Mouse (Mus musculus): Measurements from ENCODE around the gene Gbx2. TPM values are rescaled to one million over a fixed set of nuclear protein-coding genes. Genes with fewer than 3 reads are reported as not detected.

Gbx2 gene
- polyA plus RNA-seq, 1 experiment from 2014 or later = 78.5 TPM

DNA sequence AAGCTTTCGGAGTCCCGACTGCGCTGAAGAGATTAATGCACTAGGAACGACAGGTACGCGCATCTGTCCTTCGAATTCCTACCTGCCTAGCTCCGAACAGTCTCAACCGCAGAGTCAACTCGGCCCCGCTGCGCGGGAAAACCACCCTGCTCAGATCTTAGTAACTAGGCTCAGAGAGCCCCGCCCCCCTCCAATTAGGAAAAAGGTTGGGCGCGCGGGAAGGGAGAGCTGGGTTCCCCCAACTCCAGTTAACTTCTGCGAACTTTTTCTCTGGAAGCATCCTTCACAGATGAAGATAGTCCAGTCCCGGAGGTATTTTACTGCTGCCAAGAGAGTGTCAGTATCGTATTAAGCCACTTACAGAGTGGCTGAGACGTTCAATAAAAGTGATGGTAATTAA, 2.8 kb upstream of the Gbx2 start:
- Histone ChIP-seq H3K4me1 (peaks cover 44% of the 10 kb centered on the region), H3K9me3 (no peaks in the 10 kb centered on the region), H3K27me3 (replicated peaks) (peaks cover 60% of the 10 kb centered on the region), H3K36me3 (no peaks in the 10 kb centered on the region), H3K9ac (peak overlapping the region; percentile 13; the same call in 1 of the 2 replicates), H3K4me2 (replicated peaks) (peak overlapping the region; percentile 85), H3K4me3 (peak overlapping the region; percentile 15; the same call in 1 of the 2 replicates), H3K27ac (no peak overlapping the region)
- WGBS = under 1% methylated on average over 21 of the region's 21 CpGs
- ATAC-seq (ENCODE audit: low FRiP score, low read depth) = no peak

DNA sequence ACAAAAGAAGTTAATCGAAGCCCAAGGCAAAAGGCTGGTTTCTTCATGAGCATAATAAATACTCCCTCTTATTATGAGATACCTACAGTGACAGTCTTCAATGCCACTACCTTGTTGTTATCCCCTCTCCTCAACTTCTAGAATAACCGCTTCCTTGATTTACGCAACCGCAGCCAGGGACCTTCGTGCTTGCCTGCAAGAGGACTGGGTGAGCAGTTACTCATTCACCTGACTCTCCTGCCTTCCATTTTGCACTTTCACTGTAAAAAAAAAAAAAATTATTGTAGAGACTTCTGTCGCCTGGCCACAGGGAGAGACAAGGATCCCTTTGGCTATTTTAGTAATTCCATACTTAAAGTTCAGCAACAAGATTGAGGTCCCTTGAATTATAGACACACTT, 2.0 kb upstream of the Gbx2 start:
- ATAC-seq (ENCODE audit: low FRiP score, low read depth) = no peak
- peak overlapping the region; percentile 61; the same call in 1 of the 2 replicates for H3K9ac ChIP-seq
- no peaks in the 10 kb centered on the region for H3K9me3 ChIP-seq
- WGBS = 4% methylated on average over 6 of the region's 6 CpGs
- peak overlapping the region; percentile 6; the same call in 1 of the 2 replicates for H3K27ac ChIP-seq
- H3K27me3 ChIP-seq (replicated peaks) = peaks cover 61% of the 10 kb centered on the region
- peaks cover 51% of the 10 kb centered on the region for H3K4me1 ChIP-seq
- H3K4me3 ChIP-seq = peak overlapping the region; percentile 87
- no peaks in the 10 kb centered on the region for H3K36me3 ChIP-seq
- peak overlapping the region; percentile 85 for H3K4me2 ChIP-seq (replicated peaks)

DNA sequence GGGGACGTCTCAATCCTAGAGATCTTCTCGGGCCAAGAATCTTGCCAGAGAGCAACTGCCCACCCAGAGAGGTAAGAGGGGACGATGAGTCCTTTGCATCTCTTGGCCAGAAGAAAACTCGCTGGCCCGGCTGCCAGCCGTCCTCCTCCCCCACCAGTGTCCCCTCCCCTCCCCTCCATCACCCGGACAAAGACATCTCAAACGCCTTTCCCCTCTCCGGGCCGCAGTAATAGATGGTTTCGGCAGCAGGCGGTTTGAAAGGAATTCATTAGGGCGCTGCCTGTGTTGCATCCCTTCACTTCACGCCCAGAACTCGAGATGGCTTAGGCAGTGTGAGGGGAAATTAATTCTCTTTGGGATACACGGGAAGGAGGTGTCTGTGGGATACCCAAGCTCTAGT, 1.6 kb upstream of the Gbx2 start:
- ATAC-seq (ENCODE audit: low FRiP score, low read depth) = no peak

DNA sequence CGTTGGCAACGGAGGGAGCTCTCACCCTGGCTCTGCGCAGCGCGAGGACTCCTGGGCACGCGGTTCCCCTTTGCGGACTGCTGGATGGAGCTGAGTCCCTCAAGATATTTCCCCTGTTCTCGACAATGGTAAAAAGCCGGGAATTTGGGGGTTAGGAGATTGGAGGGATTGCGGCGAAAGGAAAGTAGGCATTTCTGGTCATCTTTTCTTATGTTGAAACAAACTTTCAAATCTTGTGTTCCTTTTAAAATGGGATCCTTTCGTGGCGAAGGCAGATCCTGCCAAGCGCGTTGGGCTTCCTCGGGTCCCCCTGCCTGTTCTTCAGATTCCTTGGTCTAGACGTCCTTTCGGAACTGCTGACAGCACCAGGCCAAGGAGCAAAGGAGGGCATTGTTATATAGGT, 1.0 kb upstream of the Gbx2 start:
- no peak for ATAC-seq (ENCODE audit: low FRiP score, low read depth)
- WGBS = under 1% methylated on average over 19 of the region's 19 CpGs
- Histone ChIP-seq H3K4me2 (replicated peaks) (peak overlapping the region; percentile 85), H3K27ac (no peak overlapping the region), H3K9ac (peak overlapping the region; percentile 61), H3K9me3 (no peaks in the 10 kb centered on the region), H3K27me3 (replicated peaks) (peaks cover 51% of the 10 kb centered on the region), H3K36me3 (no peaks in the 10 kb centered on the region), H3K4me3 (peak overlapping the region; percentile 87), H3K4me1 (peaks cover 56% of the 10 kb centered on the region)

More for the DNA sequence above, 1.6 kb upstream of the Gbx2 start:
- peak overlapping the region; percentile 6; the same call in 1 of the 2 replicates for H3K27ac ChIP-seq
- H3K4me1 ChIP-seq = peaks cover 52% of the 10 kb centered on the region
- H3K4me2 ChIP-seq (replicated peaks) = peak overlapping the region; percentile 85
- peaks cover 56% of the 10 kb centered on the region for H3K27me3 ChIP-seq (replicated peaks)
- H3K9me3 ChIP-seq = no peaks in the 10 kb centered on the region
- WGBS = 0% methylated on average over 16 of the region's 16 CpGs
- H3K9ac ChIP-seq = peak overlapping the region; percentile 61; the same call in 1 of the 2 replicates
- H3K4me3 ChIP-seq = peak overlapping the region; percentile 87
- H3K36me3 ChIP-seq = no peaks in the 10 kb centered on the region

DNA sequence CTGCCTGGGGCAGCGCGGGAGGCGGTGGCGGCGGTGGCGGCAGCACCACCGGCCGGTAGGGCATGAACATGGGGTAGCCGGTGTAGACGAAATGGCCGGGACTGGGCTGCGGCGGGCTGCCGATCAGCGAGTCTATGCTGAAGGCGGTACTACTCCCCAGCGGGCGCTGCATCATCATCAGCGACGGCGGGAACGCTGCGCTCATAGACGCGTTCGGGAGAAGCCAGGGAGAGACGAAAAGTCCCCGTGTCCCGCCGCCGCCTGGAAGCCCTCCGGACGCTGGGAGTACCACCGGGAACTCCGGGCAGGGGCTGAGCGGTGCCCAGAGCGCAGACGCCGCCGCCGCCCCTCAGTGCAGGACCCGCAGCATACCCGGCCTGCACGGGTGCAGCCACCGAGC, 428 bp downstream of the Gbx2 start:
- Histone ChIP-seq H3K9ac (peak overlapping the region; percentile 90), H3K4me3 (peak overlapping the region; percentile 87), H3K36me3 (no peaks in the 10 kb centered on the region), H3K27me3 (replicated peaks) (peaks cover 45% of the 10 kb centered on the region; the same call in 1 of the 2 replicates), H3K4me1 (peaks cover 59% of the 10 kb centered on the region), H3K4me2 (replicated peaks) (peak overlapping the region; percentile 85), H3K9me3 (no peaks in the 10 kb centered on the region), H3K27ac (peak overlapping the region; percentile 75)
- ATAC-seq (ENCODE audit: low FRiP score, low read depth) = no peak
- WGBS = under 1% methylated on average over 44 of the region's 45 CpGs

DNA sequence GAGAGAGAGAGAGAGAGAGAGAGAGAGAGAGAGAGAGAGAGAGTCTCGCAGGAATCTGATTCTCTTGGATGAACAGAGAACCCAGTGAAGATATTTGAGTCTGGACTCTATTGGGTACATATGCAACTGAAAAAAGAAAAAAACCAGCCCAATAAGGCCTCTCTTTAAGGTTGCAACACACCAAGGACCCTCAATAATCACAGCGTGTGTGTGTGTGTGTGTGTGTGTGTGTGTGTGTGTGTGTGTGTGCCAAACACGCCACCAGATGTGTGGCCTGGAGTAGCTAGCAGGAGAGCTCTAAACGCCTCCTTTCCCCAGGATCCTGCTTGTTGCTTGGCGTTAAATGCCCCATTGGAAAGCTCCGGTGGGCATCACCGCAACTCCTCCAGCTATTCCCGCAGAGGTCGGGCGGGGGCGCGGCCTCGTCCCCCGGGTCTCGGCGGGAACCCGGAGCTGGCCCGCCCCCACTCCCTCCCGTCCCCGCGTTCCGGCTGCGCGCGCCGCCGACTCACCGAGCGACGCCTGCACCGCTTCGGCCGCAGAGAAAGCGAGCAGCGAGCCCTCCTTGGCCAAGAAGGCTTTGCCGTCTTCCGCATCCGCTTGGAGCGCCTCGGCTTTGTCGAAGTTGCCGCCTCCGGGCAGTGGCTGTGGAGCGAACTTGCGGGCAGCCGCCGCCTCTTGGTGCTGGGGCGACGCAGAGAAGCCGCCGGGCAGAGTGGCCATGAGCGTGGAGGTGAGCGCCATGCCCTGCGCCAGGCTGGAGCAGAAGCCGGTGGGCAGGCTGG, 1.1 kb downstream of the Gbx2 start:
- Histone ChIP-seq H3K4me2 (replicated peaks) (peak overlapping the region; percentile 85), H3K27me3 (replicated peaks) (peaks cover 45% of the 10 kb centered on the region), H3K36me3 (no peaks in the 10 kb centered on the region), H3K9ac (peak overlapping the region; percentile 90), H3K4me1 (peaks cover 60% of the 10 kb centered on the region), H3K4me3 (peak overlapping the region; percentile 87), H3K9me3 (no peaks in the 10 kb centered on the region), H3K27ac (peak overlapping the region; percentile 75)
- under 1% methylated on average over 50 of the region's 55 CpGs for WGBS
- ATAC-seq (ENCODE audit: low FRiP score, low read depth) = no peak

DNA sequence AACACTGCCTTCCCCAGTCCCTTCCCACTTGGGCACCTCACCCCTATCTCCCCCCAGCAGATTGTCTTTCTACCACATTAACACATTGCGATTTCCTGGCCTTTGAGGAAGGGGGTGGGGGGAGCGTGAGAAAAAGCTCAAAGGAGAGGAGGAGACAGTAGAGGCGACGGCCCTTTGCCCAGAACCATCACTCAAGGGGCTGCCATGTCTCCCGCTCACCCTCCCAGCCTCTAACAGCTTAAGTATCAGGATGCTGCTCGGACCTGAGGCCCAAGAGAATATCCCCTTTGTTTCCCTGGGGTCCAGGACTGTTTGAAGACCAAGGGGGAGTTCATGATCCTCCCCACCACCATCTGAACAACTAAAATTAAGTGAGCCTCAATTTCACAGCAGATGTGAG, 1.8 kb downstream of the Gbx2 start:
- H3K9me3 ChIP-seq = no peaks in the 10 kb centered on the region
- no peak for ATAC-seq (ENCODE audit: low FRiP score, low read depth)
- peaks cover 65% of the 10 kb centered on the region for H3K4me1 ChIP-seq
- peak overlapping the region; percentile 85 for H3K4me2 ChIP-seq (replicated peaks)
- H3K4me3 ChIP-seq = peak overlapping the region; percentile 87
- no peak overlapping the region for H3K27ac ChIP-seq
- peaks cover 51% of the 10 kb centered on the region for H3K27me3 ChIP-seq (replicated peaks)
- 1% methylated on average over 6 of the region's 6 CpGs for WGBS
- H3K9ac ChIP-seq = peak overlapping the region; percentile 90
- H3K36me3 ChIP-seq = no peaks in the 10 kb centered on the region

DNA sequence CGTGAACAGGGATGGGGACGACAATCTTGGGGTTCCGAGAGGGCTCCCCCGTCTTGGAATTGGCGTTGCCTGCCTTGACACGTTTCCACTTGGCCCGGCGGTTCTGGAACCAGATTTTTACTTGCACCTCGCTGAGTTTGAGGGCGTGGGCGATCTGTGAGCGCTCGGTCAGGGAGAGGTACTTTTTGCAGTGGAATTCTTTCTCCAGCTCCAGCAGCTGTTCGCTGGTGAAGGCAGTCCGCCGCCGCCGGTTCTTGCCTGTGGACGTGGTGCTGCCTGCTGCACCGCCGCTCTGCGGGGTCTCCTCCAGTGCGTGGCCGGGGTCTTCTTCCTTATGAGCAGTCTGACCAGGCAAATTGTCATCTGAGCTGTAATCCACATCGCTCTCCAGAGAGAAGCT, 2.3 kb downstream of the Gbx2 start:
- no peak for ATAC-seq (ENCODE audit: low FRiP score, low read depth)
- Histone ChIP-seq H3K9ac (peak overlapping the region; percentile 90), H3K4me3 (peak overlapping the region; percentile 87), H3K27me3 (replicated peaks) (peaks cover 51% of the 10 kb centered on the region), H3K9me3 (no peaks in the 10 kb centered on the region), H3K27ac (no peak overlapping the region), H3K36me3 (no peaks in the 10 kb centered on the region), H3K4me1 (peaks cover 65% of the 10 kb centered on the region), H3K4me2 (replicated peaks) (peak overlapping the region; percentile 85)
- 3% methylated on average over 25 of the region's 25 CpGs for WGBS

DNA sequence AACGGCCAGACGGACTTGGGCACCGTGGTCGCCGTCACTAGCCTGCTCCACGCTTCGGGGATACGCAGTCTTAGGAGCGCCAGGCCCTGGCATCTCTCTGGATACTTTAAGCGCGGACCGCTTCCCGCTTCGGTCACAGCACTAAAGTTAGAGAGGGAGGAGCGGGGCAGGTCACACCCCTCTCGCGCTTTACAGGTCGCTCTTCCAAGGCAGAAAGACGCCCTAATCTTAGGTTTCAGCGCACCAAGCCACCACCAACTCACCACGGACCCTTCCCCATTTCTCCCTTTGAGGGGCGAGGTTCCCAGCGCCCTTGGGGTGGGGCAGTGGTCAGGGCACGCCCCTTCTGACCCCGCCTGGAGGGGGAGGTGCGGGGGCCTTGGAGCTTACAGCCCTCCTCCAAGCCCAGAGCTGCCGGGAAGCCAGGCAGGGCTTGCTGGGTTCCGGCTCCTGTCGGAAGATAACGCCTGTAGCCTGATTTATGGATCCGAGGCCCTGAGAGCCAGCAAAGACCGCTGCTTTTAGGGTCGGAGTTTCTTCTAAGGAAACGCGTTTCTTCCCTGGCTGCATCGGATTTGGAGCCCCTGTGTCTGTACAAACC, 3.8 kb downstream of the Gbx2 start:
- 1% methylated on average over 36 of the region's 36 CpGs for WGBS
- Histone ChIP-seq H3K27ac (peak overlapping the region; percentile 60; the same call in 1 of the 2 replicates), H3K9ac (peak overlapping the region; percentile 90), H3K27me3 (replicated peaks) (peaks cover 57% of the 10 kb centered on the region), H3K4me2 (replicated peaks) (peak overlapping the region; percentile 85), H3K4me1 (peaks cover 76% of the 10 kb centered on the region), H3K36me3 (no peaks in the 10 kb centered on the region), H3K4me3 (peak overlapping the region; percentile 87), H3K9me3 (no peaks in the 10 kb centered on the region)
- no peak for ATAC-seq (ENCODE audit: low FRiP score, low read depth)

DNA sequence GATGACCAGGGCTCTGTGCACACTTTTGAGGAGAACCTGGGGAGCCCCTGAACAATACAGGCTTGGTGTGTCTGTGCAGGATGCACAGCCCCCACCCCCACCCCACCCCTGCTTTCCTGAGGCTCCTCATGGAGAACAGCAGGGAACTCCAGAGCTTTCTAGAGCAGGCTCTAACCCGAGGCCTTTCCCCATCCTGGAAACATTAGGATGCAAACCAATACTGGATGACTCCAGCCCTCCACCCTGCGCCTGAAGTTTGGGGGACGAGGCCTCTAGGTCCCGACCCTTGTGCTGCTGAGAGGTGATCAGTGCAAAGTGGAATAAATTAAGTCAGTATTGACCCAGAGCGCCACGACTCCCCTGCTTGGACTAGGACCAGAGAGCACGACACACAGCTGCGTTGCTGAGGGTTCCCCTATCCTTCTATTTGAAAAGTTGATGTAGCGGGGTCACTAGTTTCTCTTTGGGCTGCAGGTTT, 4.4 kb downstream of the Gbx2 start:
- 11% methylated on average over 9 of the region's 9 CpGs for WGBS
- Histone ChIP-seq H3K4me3 (peak overlapping the region; percentile 87), H3K27me3 (replicated peaks) (peaks cover 63% of the 10 kb centered on the region), H3K9me3 (no peaks in the 10 kb centered on the region), H3K36me3 (no peaks in the 10 kb centered on the region), H3K4me2 (replicated peaks) (peak overlapping the region; percentile 85), H3K4me1 (peaks cover 79% of the 10 kb centered on the region), H3K27ac (0 out of 2 replicates have a peak overlapping the region, but pooled peaks have one; percentile 27), H3K9ac (peak overlapping the region; percentile 90)
- ATAC-seq (ENCODE audit: low FRiP score, low read depth) = no peak

DNA sequence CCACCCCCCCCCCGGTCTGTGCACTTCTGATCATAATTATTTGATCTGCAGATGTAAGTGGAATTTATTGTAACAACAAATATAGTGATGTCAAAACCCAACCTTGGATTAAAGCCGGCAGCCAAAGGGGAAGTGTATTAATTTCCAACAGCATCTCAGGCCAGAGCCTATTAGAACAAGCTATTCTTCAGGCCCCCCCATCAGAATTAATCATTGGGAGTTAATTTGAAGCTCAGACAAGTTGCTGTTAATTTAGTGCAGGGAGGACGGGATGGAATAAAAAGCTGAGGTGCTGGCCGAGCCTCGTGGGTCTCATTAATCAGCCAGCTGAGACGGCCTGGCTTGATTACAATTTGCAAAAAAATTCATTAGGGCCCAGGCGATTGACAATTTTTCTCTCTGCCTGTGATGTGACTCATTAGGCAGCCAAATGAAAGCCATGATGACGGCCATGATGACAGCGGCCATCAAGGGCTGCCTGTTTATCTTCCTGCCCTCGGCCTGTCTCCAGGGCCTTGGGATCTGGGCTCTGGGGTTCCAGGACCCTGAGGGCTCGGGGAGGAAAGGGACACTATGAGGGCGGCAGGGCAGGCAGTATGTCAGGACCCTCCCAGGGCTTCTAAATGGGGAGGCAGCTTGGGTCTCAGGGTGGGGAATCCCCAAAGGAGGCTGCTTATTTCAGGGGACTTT, 5.3 kb downstream of the Gbx2 start:
- no peak for ATAC-seq (ENCODE audit: low FRiP score, low read depth)
- H3K27me3 ChIP-seq (replicated peaks) = peaks cover 62% of the 10 kb centered on the region
- H3K36me3 ChIP-seq = no peaks in the 10 kb centered on the region
- H3K9me3 ChIP-seq = no peaks in the 10 kb centered on the region
- peak overlapping the region; percentile 90 for H3K9ac ChIP-seq
- peak overlapping the region; percentile 85 for H3K4me2 ChIP-seq (replicated peaks)
- 17% methylated on average over 12 of the region's 12 CpGs for WGBS
- H3K4me3 ChIP-seq = peak overlapping the region; percentile 87
- H3K27ac ChIP-seq = peak overlapping the region; percentile 27; the same call in 1 of the 2 replicates
- H3K4me1 ChIP-seq = peaks cover 71% of the 10 kb centered on the region

DNA sequence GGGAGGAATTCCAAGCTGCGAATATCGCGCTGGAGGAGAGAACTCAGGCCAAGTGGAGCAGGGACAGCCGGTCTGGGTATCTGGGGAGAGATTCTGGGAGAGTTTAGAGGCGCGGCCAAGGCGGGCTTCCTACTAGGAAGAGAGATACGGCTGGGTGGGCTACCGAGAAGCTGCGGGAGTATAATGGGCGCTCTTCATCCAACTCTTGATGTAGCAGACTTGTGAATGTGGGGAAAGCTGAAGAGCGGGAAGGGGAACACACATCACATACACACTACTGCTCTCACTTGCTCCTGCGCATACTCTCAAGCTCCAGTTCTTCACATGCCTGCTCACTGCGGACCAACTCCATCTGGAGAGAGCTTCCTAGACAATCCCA, 7.3 kb downstream of the Gbx2 start:
- H3K36me3 ChIP-seq = no peaks in the 10 kb centered on the region
- ATAC-seq (ENCODE audit: low FRiP score, low read depth) = no peak
- no peak overlapping the region; the same call in 1 of the 2 replicates for H3K9ac ChIP-seq
- peak overlapping the region; percentile 63 for H3K4me2 ChIP-seq (replicated peaks)
- peaks cover 73% of the 10 kb centered on the region for H3K27me3 ChIP-seq (replicated peaks)
- no peak overlapping the region for H3K4me3 ChIP-seq
- peaks cover 62% of the 10 kb centered on the region for H3K4me1 ChIP-seq
- WGBS = 14% methylated on average over 14 of the region's 14 CpGs
- no peaks in the 10 kb centered on the region for H3K9me3 ChIP-seq
- H3K27ac ChIP-seq = no peak overlapping the region

All from neural tube, embryonic 12.5 days (tissue).